Comparison of ENCODE assay signal across 9 mouse cellular contexts in the genomic region with DNA sequence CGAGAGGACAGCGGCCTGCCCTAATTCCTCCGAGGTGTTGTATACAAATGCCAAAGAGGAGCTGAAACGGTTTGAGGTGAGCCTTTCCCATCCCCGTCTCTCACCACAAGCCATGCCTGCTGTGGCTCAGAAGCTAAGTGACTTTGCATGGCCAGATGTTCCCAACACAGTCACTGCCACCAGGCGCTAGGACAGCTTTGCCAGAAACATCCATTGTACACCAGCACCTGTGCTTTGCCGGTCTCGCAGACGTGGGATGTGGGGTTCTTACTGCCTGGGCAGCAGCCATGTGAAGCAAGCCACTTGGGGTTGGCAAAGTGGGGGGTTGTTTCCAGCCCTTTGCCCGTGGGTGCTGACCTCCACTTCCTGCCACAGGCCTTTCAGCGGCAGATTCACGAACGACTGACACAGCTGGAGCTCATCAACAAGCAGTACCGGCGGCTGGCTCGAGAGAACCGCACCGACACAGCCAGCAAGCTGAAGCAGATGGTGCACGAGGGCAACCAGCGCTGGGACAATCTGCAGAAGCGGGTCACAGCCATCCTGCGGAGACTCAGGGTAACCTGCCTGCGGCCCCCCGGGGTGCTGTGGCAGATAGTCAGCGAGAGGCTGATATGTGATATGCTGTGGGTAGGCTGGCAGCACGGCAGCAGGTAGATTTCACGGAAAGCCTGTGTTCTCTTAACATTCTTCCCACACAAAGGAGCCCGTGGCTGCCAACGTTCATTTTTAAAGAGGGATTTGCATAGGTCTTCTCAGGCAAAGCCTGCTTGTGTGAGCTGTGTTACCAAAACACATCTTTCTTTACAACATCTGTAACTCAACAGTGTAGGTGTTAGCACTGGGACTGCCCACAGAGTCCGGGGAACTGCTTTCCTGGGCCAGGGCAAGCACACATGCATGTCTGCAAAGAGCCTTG.
DNase-seq lines count a peak whose midpoint lies in the region; ATAC-seq lines count a peak whose summit lies in the region.
"Had no signal": no experiment of that assay in that cellular context is flagged by ENCODE, and none has a peak within 500 bp of the region (broad histone marks: within the 10 kb centered on the region; RNA-seq: fewer than 3 reads in every experiment).

No protein-coding gene starts in this region.

- H3K9ac ChIP-seq in kidney, embryonic 15.5 days, result no peak overlapping the region
- H3K9ac ChIP-seq in kidney, embryonic 16.5 days (replicated peaks; ENCODE audit: low read length), result no peak overlapping the region
- H3K9ac ChIP-seq: embryonic facial prominence, embryonic 15.5 days had no signal

- 0 out of 2 replicates have a peak, but pooled peaks have one; percentile 40 for ATAC-seq in kidney, embryonic 15.5 days (replicated peaks; ENCODE audit: low FRiP score)
- no peak for ATAC-seq in kidney, embryonic 16.5 days (ENCODE audit: low FRiP score, low TSS enrichment)
- no peak for ATAC-seq in erythroid progenitor cell, adult 5-6 weeks (replicated peaks; ENCODE audit: low FRiP score, poor library complexity, severe bottlenecking)
- ATAC-seq in megakaryocyte-erythroid progenitor cell, adult 5-6 weeks (replicated peaks; ENCODE audit: low FRiP score, low TSS enrichment, poor library complexity, severe bottlenecking), result no peak

- intact Hi-C loops in left cerebral cortex, postnatal 14 days (cut with DNase I), result no loop called here

- no peak overlapping the region for H3K4me2 ChIP-seq in kidney, embryonic 15.5 days
- H3K4me2 ChIP-seq in kidney, embryonic 16.5 days (replicated peaks; ENCODE audit: low read depth, low read length), result no peak overlapping the region
- H3K4me2 ChIP-seq: embryonic facial prominence, embryonic 15.5 days had no signal

- peaks cover 84% of the 10 kb centered on the region for H3K36me3 ChIP-seq in kidney, embryonic 15.5 days
- peaks cover 47% of the 10 kb centered on the region for H3K36me3 ChIP-seq in kidney, embryonic 16.5 days (ENCODE audit: insufficient read depth, low read length)

- no peak overlapping the region for H3K27ac ChIP-seq in kidney, embryonic 15.5 days
- H3K27ac ChIP-seq in kidney, embryonic 16.5 days (ENCODE audit: low read length), result no peak overlapping the region
- H3K27ac ChIP-seq: embryonic facial prominence, embryonic 15.5 days had no signal

- no peaks in the 10 kb centered on the region for H3K9me3 ChIP-seq in kidney, embryonic 15.5 days (replicated peaks)
- no peaks in the 10 kb centered on the region for H3K9me3 ChIP-seq in kidney, embryonic 16.5 days (ENCODE audit: low read length)
- H3K9me3 ChIP-seq: embryonic facial prominence, embryonic 15.5 days had no signal

- WGBS in kidney, embryonic 15.5 days, result 54% methylated on average over 30 of the region's 30 CpGs
- WGBS in kidney, embryonic 16.5 days, result 45% methylated on average over 30 of the region's 30 CpGs

- H3K4me3 ChIP-seq in kidney, embryonic 15.5 days (replicated peaks), result no peak overlapping the region
- no peak overlapping the region for H3K4me3 ChIP-seq in kidney, embryonic 16.5 days (ENCODE audit: low read length)
- H3K4me3 ChIP-seq: embryonic facial prominence, embryonic 15.5 days had no signal

- no peaks in the 10 kb centered on the region for H3K27me3 ChIP-seq in kidney, embryonic 15.5 days
- no peaks in the 10 kb centered on the region for H3K27me3 ChIP-seq in kidney, embryonic 16.5 days (ENCODE audit: insufficient read depth, low read length)
- H3K27me3 ChIP-seq: embryonic facial prominence, embryonic 15.5 days had no signal

- peaks cover 16% of the 10 kb centered on the region for H3K4me1 ChIP-seq in kidney, embryonic 15.5 days
- peaks cover 6% of the 10 kb centered on the region for H3K4me1 ChIP-seq in kidney, embryonic 16.5 days (ENCODE audit: insufficient read depth, low read length)

- DNase-seq in embryo, embryonic 11 days, result peak; percentile 47
- DNase-seq in left cerebral cortex, postnatal 14 days (ENCODE audit: low spot score in 2 of 2), result peak; percentile 23 to 52
- peak; percentile 37 for DNase-seq in retina, postnatal 1 day
- DNase-seq in adrenal gland, postnatal 36 days, result no peak

Comparison
In these comparisons a context has a peak if more than half of its experiments do, and no peak if none do; other contexts are left out.
1. DNase-seq: peak in embryo, embryonic 11 days (single experiment), left cerebral cortex, postnatal 14 days (2 of 2) and retina, postnatal 1 day (single experiment); none in adrenal gland, postnatal 36 days (0 of 2).